Mouse (Mus musculus): ENCODE results near the gene Lad1.
A peak's percentile ranks its signal among the peaks of the same experiment; 100 is the strongest.

Lad1 gene

GRCm38 (mm10) chr1:135807546-135807945, 10.9 kb upstream of the Lad1 start:
- DNase-seq (ENCODE audit: low read depth, low spot score): no peak

- DNase-seq (ENCODE audit: low read depth, low spot score): no peak
Observed at GRCm38 (mm10) chr1:135810180-135810579, 8.2 kb upstream of the Lad1 start.

- DNase-seq (ENCODE audit: low read depth, low spot score): peak; percentile 81
Observed at GRCm38 (mm10) chr1:135811016-135811646, 7.3 kb upstream of the Lad1 start.

- no peak for DNase-seq (ENCODE audit: low read depth, low spot score)
Observed at GRCm38 (mm10) chr1:135812205-135812604, 6.2 kb upstream of the Lad1 start.

GRCm38 (mm10) chr1:135812618-135813017, 5.8 kb upstream of the Lad1 start:
- no peak for DNase-seq (ENCODE audit: low read depth, low spot score)

- no peak for DNase-seq (ENCODE audit: low read depth, low spot score)
Observed at GRCm38 (mm10) chr1:135813071-135813470, 5.3 kb upstream of the Lad1 start.

- DNase-seq (ENCODE audit: low read depth, low spot score): no peak
Observed at GRCm38 (mm10) chr1:135813687-135814395, 4.6 kb upstream of the Lad1 start.

GRCm38 (mm10) chr1:135814531-135814930, 3.9 kb upstream of the Lad1 start:
- DNase-seq (ENCODE audit: low read depth, low spot score): no peak

GRCm38 (mm10) chr1:135817595-135817994, 803 bp upstream of the Lad1 start:
- no peak for DNase-seq (ENCODE audit: low read depth, low spot score)

- no peak for DNase-seq (ENCODE audit: low read depth, low spot score)
Observed at GRCm38 (mm10) chr1:135820071-135820470, 1.7 kb downstream of the Lad1 start.

- no peak for DNase-seq (ENCODE audit: low read depth, low spot score)
Observed at GRCm38 (mm10) chr1:135820736-135821364, 2.5 kb downstream of the Lad1 start.

- no peak for DNase-seq (ENCODE audit: low read depth, low spot score)
Observed at GRCm38 (mm10) chr1:135821780-135822179, 3.4 kb downstream of the Lad1 start.

GRCm38 (mm10) chr1:135828918-135829317, 10.5 kb downstream of the Lad1 start:
- peak; percentile 50 for DNase-seq (ENCODE audit: low read depth, low spot score)

- DNase-seq (ENCODE audit: low read depth, low spot score): no peak
Observed at GRCm38 (mm10) chr1:135834206-135834859, 15.9 kb downstream of the Lad1 start.

GRCm38 (mm10) chr1:135834983-135835382, 16.6 kb downstream of the Lad1 start:
- DNase-seq (ENCODE audit: low read depth, low spot score): no peak

GRCm38 (mm10) chr1:135835716-135836483, 17.5 kb downstream of the Lad1 start, which contains the start of gene Tnnt2:
Gene Tnnt2 (plus strand): TSS chr1:135836354.
- DNase-seq (ENCODE audit: low read depth, low spot score): no peak

GRCm38 (mm10) chr1:135838626-135839025, 20.2 kb downstream of the Lad1 start:
- DNase-seq (ENCODE audit: low read depth, low spot score): no peak

GRCm38 (mm10) chr1:135839065-135839464, 20.7 kb downstream of the Lad1 start:
- no peak for DNase-seq (ENCODE audit: low read depth, low spot score)

- DNase-seq (ENCODE audit: low read depth, low spot score): no peak
Observed at GRCm38 (mm10) chr1:135840675-135841395, 22.4 kb downstream of the Lad1 start.

- DNase-seq (ENCODE audit: low read depth, low spot score): no peak
Observed at GRCm38 (mm10) chr1:135843519-135844262, 25.3 kb downstream of the Lad1 start.

Data from retina, adult 2 months (tissue).